Mouse (Mus musculus): Measurements from ENCODE around the gene Gm28308. TPM values are rescaled to one million over a fixed set of nuclear protein-coding genes. Genes with fewer than 3 reads are reported as not detected.

Gene Gm28308
- total RNA-seq, 2 experiments from 2014 or later, result not detected

- DNase-seq, result no peak
Measured at GRCm38 (mm10) chr6:52167736-52168161, 45.4 kb downstream of the Gm28308 start.

DNA sequence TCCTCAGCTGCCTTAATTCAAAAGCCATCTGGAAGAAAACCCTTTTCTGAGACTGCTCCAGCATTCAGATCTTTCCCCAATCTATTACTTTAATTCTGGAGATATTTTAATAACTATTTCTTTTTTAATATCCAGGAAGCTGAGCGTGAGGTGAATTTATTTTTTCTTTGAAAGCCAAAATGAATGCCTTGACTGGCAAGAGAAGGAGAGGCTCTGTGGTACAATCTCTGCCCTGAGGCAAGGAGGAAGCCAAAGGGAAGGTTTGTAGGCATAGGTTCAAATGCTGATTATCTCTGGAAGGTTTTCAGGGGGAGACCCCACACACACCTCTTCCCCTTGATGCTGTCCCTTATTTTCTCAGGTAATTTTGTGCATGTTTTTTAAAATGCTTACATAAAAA is 46.0 kb downstream of the Gm28308 start:
- no peak for DNase-seq

DNA sequence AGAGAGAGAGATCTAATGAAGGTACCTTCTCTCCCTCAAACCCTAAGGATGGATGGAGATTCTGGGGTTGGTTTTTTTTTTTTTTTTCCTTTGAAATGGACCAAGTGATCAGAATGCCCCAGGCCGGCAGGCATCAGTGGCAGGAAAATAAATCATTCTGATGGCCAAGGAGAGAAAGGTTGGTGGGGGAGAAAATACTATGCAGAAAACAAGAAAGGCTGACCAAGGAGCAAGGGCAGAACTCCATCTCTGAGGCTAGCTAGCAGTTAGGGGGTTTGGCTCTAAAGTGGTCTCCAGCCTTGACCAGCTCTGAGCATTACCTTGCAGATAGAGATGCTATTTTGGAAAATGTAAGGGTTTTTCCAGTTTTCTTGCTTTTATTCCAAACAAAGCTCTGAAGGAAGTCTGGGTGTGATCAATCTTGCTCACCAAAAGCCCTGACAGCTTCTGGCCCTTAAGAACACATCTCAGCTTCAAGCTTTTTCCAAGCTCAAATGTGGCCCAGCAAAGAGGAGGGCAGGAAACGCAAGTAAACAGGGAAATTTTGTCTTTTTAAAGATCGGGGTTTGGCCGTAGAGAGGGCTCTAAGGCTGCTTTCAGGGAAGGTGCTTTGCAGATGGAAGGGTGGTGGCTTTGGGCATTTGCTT is 46.6 kb downstream of the Gm28308 start:
- DNase-seq, result no peak

DNA sequence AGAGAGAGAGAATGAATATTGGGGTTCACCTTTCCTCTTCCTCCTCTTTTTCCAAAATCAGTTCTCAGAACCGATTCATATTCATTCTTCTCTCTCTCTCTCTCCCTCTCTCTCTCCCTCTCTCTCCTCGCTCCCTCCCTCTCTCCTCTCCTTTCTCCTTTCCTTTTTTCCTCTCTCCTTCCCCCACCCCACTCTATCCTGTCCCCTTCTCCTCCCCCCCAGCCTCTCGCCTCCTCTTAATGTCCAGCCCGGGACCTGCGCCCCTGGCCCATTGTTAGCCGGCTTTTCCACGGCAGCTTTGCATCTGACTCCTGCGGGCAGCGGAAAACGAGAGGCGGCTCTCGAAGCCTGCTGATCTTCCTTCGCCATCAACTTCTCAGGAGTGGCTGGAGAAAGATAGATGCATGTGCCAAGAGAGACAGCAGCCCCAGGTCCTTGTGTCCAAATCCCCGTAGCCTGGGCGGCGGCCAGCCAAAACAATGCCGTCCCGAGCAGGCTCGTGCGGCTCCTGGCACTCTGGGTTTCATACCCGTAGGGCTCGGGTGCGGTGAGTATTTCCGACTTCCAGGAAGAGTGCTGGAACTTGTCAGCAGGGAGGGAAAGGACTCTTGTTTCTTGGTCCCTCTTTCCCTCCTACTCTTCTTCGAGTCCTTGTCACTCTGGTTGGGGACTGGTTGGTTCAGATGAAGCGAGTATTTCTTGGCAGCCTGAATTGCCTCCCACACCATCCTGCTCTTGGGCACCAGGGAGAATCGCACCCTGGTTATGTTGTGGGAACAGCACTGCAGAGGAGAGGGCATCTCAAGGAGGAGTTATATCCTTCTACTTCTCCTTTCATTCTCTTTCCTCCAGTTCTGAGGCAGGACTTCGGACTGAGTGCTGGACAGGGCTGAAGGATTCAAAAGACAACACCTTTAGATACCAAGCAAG is 47.4 kb downstream of the Gm28308 start:
- DNase-seq, result no peak

GRCm38 (mm10) chr6:52164626-52165440 is 48.3 kb downstream of the Gm28308 start, which contains the start of gene Hoxa2:
Gene Hoxa2 (minus strand): TSS chr6:52164831.
- DNase-seq, result no peak

DNA sequence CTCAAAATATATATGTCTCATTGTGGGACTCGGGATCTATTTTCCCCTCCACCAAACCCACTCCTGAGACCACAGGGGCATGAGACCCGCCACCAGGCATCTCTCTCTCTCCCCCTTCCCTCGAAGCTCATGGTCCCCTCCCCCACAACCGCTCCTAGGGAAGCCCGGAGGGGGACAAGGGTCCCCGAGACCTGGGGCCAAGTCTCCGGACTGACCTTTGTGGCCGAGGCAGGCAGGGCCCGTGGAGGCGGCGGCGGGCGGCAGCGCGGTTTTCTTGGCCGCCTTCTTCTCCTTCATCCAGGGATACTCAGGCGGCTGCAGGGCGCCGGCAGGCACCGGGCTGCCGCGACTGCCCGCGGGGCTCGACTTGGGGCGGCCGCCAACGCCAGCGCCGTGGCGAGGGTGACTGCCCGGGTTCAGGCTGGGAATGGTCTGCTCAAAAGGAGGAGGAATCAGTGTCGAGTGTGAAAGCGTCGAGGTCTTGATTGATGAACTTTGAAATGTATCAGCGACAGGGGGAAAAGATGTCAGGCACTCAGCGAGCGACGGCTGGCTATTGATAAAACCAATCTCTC is 49.0 kb downstream of the Gm28308 start:
- no peak for DNase-seq

DNA sequence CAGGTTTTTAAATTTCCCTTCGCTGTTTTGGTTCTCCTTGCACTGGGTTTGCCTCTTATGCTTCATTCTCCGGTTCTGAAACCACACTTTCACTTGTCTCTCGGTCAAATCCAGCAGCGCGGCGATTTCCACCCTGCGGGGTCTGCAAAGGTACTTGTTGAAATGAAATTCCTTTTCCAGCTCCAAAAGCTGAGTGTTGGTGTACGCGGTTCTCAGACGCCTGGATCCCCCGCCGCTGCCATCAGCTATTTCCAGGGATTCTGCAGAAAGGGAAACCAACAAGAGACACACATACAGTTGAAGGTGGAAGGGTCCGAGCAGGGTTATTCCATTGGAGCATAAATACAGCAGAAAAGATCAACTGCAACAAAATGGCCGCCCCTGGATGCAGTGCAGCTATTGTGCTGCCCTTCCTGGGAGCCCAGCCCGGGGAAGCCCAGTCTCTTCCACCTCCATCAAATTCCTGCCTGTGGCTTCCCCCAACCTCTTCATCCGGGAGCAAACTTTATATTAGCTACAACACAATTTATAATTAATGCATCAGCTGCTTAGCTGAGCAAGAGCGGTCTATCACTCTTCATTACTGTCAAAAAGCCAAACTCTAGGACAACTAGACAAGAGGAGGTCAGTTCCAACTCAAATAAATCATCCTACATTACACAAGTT is 49.6 kb downstream of the Gm28308 start:
- DNase-seq, result no peak

DNA sequence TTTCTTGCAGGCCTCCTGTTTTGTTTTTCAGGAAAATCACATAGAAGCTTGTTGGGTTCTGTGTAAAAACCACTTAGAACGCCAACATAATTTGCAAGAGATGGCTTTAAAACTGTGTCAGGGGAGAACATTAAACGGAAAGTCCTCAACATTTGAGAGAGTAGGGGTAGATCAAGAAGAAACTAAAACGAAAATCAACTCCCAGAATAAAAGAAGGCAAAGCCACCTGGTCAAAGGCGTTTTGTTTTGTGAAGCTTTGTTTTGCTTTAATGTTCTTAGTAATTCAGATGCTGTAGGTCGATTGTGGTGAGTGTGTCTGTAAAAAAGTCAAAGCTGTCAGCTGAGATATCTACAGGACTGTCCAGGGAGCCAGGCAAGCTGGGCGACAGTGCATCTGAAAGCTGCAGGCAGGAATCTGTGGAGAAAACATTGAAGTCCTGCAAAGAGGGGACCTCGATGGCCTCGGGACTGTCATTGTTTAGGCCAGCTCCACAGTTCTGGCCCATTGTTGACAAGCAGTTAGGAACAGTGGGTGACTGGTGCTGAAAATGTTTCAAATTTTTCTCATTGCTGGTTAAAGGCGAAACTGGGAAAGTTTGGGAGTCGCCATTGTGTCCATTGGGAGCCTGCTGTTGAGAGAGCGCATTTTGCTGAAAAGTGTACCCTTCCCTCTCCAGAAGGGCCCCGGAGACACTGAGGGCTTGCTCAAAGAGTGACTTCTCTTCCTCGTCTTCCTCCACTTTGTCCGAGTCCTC is 50.4 kb downstream of the Gm28308 start:
- DNase-seq, result no peak

- no peak for DNase-seq
Measured at GRCm38 (mm10) chr6:52162093-52162380, 51.1 kb downstream of the Gm28308 start.

DNA sequence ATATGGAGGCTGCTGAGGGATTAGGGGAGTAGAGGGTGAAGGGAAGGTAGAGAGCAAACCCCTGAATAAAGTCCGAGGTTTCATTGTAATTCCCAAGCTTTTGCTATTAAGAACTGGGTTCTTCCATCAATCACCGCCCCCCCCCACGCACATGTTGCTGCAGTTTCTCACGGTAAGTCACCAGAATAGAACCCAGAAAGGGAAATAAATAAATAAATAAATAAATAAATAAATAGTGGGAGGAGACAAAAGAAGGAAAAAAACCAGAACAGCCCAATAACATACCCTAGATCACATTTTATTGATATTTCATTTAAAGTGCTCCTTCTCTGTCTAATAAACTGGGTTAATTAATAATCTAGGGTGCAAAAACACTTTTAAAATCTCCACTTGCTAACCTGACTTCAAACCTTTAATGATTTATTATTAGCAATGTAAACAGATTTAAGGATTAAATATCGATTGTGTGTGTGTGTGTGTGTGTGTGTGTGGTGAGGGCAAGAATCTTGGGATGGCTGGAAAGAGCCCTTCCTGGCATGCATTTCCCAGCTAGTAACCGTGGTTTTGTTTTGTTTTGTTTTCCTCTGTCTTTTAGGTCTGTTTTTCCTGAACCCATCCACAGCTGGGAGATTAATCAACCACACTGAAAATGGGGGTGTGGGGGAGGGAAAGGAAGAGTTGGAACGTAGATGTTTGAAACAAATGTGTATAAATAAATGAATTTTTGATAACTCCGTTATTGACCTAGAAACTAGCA is 51.6 kb downstream of the Gm28308 start:
- no peak for DNase-seq

- no peak for DNase-seq
Measured at GRCm38 (mm10) chr6:52160511-52161335, 52.4 kb downstream of the Gm28308 start.

DNA sequence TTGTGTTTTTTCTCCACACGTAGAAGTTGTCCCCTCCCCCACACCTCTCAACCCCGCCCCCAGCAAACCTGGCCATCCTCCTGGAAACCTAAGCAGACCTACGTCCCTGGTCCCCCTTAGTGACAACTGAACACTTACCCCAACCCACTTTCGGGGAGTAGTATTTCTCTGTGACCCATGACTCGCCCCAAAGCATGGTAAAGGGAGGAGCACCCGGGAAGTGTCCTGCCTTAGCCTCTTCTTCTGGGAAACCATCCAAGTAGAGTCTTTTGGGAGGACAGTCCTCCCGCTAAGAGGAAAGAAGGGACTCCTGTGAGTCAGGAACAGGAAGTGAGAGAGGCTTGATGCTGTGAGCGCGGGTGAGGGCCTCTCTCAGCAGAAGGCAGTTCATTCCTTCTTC is 53.2 kb downstream of the Gm28308 start:
- DNase-seq, result no peak

DNA sequence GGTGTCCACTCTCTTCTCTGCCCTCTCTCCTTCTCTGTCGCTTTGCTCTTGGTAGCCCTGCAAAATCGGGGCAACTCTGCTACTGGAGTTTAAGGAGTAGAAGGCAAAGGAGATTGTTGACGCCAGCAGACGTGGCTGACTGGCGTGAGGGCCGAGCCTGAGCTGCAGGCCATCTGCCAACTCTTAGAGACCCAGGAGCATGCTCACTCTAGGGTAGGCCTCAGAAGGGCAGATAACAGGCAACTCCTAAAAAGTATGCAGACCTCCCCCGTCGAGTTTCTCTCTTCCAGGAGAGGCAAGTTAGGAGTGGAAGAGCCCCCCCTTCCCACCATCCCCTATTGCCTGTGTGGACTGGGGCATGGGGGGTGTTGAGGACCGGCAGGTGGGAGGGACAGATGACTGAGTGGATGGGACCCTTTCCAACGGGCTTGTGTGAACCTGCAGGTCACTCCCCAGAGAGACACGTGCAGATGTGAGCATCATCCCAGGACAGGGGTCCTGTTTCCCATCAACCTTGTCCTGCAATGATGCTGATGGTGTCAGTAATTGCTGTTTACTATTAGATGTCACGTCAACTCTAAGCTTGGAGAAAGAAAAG is 53.9 kb downstream of the Gm28308 start:
- no peak for DNase-seq

- DNase-seq, result peak; percentile 67
Measured at GRCm38 (mm10) chr6:52158276-52159051, 54.7 kb downstream of the Gm28308 start, which contains the start of gene Hoxa1. Gene Hoxa1 (minus strand): TSS chr6:52158317.

GRCm38 (mm10) chr6:52157466-52158275 is 55.5 kb downstream of the Gm28308 start:
- DNase-seq, result no peak

DNA sequence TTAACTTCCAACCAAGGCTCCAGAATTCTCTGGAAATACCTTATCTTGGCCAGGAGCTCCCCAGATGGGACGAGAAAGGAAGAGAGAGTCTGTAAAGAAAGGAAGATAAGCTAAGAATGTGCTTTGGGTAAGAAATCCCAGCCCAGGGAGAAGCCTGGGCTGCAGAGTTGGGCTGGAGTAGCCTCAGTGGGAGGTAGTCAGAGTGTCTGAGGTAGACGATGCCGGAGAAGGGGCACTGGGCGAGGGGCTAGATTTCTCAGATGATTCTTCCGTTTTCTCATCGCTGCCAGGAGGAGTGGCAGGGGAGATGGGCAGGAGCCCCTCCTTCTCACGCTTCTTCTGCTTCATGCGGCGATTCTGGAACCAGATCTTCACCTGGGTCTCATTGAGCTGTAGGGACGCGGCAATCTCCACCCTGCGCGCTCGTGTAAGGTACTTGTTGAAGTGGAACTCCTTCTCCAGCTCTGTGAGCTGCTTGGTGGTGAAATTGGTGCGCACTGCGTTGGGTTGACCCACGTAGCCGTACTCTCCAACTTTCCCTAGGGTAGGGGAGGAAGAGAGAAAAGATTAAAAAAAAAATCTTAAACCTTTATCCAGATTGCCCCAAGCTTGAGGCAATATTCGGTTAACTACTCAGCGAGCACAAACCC is 56.5 kb downstream of the Gm28308 start:
- DNase-seq, result no peak

DNA sequence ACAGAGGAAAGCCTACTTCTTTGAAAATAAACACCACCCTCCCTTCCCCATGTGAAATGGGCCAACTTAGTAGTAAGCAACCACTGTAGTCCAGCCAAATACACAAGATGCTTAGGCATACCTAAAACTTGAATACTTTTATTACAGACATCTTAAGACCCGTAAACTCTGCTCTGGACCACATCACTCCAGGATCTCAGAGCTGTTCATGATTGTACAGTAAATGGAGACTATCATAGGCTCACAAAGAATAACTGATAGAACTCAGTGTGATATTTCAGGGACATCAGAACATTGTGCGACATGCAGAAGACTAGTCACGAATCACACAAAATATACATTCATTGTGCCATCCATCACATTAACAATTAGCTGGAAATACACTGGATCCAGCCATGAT is 57.7 kb downstream of the Gm28308 start:
- no peak for DNase-seq
